Mouse (Mus musculus) cerebellum, postnatal 4 days (tissue): ENCODE results near the gene Wdfy4.
A peak's percentile ranks its signal among the peaks of the same experiment; 100 is the strongest.

Source experiments
- DNase-seq, 2 experiments: peaks; one replicate each; pipeline ENCODE4 v3.0.0; 2022; ENCODE audit warnings: low spot score in 2 of 2, mixed read lengths in 1 of 2

Wdfy4 gene

DNA sequence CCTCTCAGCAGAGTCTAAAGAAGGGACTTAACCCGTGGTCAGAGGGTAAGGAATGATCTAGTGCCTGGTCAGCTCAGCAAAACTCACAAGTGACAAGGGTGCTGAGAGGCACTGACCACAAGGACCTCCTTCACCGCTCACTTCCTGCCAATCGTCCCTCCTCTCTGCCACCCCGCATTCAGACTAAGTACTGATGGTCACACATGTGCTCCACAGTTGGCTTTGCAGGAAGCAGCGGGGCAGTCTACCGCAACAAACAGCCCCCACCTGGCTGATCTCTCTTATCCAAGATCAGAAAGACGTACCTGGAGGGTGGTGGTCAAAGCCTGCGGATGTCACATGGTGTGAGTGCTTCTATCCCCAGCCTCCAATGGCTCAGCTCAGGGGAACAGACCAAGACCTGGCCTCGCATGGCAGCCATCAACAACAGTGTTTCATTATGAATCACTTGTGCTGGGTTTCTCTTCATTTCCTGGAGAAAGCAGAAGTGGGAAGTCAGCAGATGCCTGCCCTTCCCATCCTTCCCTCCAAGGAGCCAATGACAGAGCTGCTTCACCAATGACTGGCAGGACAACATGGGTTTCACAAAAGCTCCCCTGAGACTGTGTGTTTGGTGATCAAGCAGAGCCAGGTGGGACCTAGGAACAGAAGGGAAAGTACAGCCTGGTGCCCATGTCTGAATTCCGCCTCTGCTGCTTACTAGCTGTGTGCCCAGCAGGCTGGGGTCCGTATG lies at the start of gene Wdfy4:
TSS of gene Wdfy4 (minus strand) at position 441 of the 733 bp plus-strand sequence.
- no peak for DNase-seq

DNA sequence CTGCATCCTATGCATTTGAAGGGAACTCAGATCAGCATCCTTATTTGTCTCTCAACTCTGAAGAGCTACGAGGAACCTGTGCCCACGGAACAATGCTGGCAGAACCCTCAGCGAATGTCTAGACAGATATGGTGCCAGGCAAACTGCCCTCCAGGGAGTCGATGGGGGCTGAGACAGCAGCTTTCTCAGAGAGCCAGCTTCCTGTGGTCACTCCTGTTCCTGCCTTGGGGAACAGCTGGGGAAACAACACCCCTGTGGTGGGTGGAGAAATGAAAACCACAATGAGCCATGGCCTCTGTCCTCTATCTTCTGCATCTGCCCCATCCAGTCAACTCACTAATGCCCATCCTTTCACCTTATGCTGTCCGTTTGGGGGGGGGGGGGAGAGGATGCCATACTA lies 46.7 kb upstream of the Wdfy4 start:
- DNase-seq: no peak

DNA sequence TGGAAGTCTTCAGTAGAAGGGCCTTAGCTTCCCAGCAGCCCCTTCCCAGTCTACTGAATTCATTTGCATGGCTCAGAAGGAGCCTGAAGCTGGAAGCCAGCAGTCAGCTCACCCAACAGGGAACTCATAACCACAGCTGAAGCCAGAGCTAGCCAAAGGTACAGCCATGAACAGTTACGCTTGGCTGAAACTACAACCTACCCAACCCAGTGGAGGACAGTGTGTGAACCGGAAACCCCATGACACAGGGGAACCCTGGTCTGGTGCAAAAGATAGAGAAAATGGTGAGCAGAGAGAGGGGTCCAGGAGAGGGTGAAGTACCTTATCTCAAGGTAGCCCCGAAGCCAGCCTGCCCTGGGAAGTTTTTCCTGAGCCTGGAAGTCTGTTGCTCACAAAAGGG lies 46.0 kb upstream of the Wdfy4 start:
- DNase-seq: no peak

DNA sequence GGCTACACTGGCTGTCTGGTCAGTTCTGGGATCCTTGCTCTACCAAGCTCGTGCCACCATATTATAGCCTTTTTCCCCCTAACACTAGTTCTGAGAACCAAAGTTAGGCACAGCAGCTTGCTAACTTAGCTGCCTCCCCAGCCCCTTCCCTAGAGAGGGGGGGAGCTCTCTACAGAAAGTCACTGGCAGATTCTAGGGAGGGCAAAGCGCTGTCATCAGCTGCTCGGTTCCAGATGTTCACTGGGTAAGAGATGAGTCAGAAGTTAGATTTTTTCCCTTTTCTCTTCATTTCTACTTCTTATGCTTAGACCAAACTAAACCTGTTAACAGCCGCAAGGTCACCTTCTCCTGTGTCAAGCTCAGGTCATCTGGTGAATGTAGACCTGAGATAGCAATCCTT lies 45.4 kb upstream of the Wdfy4 start:
- DNase-seq: no peak

DNA sequence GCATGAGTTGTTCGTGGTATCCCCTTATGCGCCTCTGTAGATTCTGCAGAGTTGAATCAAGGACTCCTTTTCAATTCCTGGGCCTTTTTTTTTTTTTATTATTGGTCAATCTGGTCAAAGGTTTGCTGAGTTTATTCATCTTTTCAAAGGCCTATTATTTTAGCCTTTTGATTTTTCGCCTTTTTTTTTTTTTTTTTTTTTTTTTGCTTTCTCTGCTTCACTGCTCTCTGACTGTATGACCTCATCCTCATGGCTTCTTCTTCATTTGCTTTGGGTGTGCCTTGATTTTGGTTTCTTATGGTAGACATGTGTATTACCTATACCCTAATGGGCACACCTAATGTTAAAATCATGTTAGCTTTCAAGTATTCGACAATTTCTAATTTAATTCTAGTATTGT lies 39.9 kb upstream of the Wdfy4 start:
- no peak for DNase-seq

DNA sequence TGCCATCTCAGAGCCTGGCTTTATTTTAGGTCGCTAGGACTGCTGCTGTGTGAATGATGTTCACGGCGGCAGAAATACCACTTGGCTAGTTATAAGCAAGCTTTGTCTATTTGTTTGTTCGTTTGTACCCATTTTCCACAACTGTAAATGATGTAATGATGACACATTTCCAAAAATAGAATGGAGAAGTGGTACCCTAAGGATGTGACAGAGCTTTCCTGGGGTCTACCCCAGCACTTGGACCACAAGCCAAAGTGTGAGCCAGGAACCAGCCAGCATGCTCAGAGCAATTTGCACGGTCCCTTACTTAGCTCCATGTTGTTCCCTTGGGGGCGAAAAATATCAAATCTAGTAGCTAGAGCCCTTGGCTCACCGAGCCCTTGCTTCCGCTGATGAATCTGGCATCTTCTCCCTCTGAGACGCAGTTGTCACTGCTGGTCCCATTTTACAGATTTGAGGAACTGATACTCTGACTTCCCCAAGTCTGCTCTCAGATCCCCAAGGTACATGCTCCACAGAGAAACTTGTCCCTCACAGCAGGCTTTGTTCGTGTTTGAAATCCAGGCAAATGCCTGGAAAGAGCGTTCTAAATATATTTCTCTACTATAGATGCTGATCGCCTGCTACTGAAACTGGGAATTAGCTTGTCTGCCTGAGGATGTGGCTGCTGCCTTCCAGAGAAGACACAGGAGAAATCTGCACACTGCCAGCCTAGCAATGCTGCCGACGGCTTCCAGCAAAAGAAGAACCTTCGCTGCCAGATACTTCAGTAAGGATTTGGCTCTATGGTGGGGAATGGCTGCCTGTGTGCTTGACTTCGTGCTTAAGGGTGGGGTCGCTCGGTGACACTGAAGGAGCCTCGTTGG lies 31.3 kb upstream of the Wdfy4 start:
- no peak for DNase-seq

DNA sequence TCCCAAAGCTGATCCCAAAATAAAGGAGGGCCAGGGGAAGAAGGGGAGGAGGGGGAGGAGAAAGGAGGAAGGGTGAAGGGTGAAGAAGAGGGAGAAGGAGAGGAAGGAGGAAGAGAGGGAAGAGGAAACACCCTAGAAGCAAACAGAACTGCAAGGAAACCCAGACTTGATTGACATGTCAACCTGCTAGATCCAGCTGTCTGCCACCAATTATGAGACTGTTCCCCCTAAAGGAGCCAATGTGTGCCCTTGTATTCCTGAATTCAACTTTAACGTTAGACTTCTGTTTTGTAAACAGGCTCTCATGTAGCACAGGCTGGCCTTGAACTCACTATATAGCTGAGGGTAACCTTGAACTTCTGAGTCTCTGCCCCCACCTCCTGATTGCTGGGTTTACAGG lies 29.9 kb upstream of the Wdfy4 start:
- DNase-seq: no peak

DNA sequence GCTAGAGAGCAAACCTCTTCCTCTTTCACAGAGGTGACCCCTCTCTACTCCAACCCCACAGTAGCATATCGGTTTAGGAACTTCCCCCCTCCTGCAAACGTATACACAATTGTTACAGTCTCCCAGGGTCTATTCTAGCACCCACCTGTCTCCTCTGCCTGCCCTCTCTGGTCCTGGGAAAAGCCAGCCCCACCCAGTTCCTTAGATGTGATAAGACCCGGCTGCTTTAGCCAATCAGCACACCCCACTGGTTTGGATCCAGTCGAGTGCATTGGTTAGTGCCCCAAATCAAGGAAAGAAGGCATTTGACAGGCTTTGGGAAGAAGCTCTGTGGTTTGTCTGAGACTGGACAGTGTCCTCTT lies 29.4 kb upstream of the Wdfy4 start:
- no peak for DNase-seq

DNA sequence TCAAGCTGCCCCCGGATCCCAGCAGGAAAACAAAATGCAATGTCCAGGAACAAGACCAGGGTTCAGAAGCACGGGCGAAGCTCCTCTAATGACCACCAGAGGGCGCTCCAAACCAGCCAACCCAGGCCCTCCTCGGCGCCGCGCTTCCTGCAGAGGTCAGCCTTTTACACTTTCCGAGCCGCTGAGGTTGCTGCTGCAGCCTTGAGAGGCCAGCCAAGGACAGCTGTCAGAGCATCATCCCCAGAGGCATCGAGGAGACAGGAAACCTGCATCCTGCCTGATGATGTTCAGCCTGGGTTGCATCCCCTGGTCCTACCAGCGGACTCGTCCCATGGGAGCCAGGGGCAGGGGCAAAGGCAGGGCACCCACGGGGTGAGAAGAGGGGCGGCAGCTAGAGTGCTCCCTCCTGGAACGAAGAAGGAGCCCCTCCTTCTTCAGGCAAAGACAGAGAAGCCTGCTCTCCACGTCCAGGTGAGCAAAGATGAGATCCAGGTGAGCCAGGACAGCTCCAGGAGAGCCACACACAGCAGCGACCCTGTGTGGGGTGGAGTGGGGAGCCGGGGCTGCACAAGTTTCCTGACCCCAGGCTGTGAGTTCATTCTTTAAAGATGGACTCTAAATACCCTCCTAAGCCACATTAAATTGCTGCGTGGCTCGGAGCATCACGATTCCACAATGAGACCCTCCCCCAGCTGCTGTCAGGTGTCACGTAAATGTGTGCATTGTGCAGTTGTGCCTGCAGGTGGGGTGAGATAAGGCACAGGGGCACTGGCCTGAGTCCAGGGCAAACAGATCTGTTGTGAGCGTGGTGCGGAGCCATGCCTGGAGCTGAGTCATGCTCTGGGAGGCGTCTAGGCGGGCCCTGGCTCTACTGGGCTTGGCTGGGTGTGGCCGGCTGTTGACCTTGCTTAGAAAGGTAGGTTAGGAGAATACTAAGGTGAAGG lies 28.8 kb upstream of the Wdfy4 start, which contains the start of gene Arhgap22:
TSS of gene Arhgap22 (plus strand) at position 204 of the 944 bp plus-strand sequence.
- peak; percentile 91 to 92 for DNase-seq

DNA sequence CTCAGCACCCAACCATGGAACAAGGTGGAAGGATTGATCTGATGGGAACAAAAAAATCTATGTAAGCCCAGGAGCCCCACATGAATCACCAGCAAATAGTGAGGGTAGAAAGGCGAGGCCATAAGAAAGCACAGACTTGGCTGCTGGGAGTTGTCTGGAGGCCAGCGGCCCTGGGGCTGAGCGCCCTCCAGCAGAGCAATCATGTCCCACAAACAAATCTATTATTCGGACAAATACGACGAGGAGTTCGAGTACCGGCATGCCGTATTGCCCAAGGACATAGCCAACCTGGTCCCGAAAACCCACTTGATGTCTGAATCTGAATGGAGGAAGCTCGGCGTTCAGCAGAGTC lies 27.6 kb upstream of the Wdfy4 start:
- DNase-seq: no peak

DNA sequence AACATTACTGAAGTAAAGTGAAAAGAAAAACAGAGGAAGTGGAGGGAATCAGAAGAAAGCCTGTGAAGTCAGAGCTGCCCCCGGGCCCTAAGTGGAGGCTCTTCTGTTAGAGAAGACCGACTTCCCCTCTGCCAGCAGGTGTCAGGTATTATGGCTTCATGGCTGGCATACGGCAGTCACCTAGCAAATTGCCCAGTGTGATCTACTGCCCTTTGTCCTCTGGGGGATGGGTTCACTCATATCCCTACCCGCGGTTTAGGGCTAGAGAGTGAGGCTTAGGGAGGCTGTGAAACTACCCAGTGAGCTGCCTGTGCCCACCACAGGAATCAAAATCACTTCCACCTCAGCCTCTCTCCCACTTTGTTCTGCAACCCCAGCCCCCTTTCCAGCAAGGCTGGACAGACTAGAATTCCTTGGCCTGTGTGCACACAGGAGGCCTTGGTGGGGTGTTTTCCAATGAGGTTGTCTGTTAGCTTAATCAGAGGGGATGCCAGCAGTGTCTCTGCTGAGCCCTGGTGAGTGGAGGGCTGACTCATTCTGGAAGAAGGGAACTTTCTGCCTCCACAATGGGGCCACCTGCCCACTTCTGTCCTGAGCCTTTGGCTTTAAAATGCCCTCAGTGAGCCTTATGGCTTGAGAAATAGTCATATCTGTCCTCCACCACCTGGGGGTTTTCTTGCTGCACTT lies 27.1 kb upstream of the Wdfy4 start:
- DNase-seq: no peak

DNA sequence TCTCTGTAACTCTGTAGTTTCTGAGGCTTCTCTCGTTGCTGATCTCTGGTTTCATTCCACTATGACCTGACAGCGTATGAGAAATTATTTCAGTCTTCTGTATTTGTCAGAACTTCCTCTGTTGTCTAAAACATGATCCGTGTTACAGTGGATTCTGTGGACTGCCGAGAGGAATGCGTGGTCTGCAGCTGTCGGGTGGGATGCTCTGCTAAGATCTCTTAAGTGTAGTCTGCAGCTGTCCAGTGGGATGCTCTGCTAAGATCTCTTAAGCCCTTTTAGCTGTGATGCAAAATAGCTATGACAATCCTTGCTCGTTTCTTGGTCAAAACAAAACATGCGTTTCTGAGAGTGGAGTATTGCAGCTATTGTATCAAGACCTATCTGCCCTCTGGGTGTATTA lies 25.5 kb upstream of the Wdfy4 start:
- no peak for DNase-seq

DNA sequence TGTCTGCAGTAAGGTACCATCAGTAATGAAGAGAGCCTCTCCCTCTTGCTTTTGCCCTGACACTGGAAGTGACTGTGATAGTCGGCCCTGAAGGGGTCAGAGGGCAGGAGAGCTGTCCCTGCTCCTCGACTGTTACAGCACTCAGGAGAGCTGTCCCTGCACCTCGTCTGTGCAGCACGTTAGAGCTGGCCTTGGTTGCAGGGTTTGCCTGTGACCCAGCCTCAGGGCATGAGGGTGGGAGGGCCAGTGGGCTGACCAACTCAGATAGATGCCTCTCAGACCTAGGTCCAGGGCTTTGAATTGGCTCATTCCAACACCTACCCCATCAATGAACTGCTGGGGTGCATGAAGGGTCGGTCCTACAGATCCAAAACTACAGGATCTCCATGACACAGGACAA lies 23.0 kb upstream of the Wdfy4 start:
- no peak for DNase-seq

DNA sequence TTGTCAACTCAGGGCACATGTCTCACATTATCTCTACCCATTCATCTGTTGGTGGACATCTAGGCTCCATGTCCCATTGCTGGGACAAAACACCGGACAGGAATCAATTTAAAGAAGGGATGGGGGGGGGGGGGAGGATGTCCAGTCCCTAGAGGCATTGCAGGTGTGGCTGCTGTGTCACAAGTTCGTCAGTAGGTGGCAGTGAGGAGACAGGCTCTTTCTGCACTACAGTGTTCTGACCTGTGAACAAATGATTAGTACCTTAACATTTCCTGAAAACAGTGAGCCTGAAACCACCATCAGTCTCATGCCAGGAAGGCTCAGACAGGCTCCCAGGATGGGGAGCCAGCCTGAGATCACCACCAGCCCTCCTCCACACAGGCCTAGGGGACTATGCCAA lies 21.7 kb upstream of the Wdfy4 start:
- no peak for DNase-seq

DNA sequence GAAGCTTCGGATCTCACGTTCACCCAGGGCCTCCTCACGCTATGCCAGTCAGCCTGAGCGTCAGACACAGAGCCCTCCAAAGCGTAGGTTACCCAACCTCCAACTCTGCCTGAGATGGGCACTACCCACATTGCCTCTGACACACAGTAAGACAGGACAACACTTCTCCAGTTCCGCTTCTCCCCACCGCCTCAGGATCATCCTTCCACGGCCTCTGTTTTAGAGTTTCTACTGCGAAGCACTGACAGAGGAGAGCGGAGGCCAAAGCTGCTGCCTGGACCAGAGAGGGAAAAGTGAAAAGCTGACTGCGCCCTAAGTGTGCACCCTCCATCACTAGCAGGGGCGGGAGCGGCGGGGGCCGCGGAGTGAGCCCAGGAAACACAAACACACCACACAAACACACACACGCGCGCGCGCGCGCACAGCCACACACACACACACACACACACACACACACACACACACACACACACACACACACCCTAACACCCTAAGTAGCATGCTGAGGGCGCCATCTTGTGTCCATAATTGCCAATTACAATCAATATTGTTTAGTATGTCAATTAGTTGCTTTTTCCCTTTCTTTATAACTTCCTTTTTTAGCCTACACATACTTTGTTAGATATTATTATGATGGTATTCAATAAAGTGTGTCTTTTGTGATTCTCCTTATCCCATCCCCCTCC lies 20.1 kb upstream of the Wdfy4 start:
- DNase-seq: no peak

DNA sequence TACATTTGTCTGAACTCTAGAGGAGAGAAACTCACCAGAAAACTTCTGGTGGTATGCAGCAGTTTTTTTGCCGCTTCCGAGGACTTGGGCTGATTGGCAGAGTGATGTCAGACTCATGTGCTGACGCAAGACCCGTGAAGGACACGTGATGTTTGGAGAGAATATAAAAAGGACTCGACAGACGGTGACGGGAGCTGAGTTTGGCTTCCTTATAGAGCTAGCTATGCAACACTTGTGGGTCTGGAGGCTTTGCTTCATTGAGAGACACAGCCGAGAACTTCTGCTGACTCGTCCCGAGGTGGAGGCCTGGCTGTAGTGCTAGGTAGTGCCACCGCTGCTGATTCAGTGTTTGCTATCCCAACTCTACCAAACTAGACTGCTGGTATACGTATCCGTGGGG lies 18.5 kb upstream of the Wdfy4 start:
- no peak for DNase-seq

DNA sequence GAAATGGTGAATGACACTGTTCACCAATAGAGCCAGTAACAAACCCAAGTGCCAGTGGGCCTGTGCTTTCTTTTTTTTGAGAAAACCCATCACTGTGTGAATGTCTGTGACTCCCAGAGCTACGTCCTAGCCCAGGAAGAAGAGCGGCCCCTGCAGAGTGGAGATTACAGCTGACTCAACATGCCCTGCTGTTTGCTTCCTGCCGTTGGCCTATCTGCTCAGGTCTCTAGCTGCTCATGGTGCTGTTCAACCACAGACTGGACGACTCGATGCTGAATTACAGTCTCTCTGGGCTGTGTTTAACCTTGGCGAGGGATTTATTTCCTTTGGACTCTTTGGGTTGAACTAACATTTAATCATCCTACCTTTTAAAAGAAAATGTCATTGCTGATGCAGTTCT lies 17.6 kb upstream of the Wdfy4 start:
- no peak for DNase-seq

DNA sequence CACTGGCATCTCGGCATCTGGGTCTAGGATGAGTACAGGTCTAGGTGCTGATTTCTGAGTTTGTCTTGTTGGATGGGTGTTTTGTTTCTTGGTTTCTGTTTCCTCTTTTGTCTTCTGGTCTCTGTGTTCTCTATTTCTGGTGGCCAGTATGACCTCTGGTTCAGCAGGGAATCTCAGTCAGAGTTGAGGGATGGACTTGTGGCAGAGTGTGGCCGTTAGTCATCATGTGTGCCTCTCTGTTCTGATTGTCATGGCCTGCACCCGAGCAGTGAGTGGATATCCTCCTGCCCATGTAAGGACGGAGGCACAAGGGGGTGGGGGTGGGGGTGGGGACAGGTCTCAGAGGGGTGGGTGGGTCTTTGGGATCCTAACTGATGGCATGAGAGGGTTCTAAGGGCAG lies 16.9 kb upstream of the Wdfy4 start:
- no peak for DNase-seq

DNA sequence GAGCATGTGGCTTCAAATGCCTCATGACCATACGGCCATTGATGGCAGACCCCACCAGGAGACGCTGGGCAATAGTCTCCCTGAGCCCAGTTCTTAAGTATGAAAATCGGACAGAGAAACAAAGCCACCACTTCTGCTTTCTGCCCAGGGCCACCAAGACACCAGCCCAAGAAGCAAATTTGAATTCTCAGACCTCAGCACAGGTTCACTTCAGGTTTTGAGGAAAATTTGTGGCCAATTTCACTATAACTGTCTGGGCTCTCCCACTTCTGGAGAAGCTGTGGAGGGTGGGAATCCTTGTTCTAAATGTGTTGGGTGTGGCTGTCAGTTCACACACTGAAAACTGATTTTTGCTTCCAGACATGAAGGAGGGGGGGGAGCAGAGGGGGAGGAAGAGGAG lies 8.9 kb upstream of the Wdfy4 start:
- DNase-seq: no peak

DNA sequence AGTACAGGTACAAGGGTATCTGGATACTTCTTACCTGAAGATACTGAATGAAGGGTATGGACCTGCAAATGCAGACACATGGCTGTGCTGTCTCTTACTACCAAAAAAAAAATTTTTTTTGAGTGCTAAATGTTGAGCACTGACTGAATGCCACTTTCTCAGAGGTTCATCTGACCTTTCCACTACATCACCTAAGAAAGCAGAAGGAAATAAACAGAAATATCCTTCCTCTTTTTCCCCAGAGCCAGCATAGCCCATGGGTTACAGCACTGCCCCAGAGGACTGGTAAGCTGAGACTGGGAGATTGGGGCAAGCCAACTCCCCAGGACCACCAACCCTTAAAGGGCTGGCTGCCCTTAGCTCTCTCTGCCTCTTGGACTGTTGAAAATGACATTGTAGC lies 8.5 kb upstream of the Wdfy4 start:
- DNase-seq: no peak

DNA sequence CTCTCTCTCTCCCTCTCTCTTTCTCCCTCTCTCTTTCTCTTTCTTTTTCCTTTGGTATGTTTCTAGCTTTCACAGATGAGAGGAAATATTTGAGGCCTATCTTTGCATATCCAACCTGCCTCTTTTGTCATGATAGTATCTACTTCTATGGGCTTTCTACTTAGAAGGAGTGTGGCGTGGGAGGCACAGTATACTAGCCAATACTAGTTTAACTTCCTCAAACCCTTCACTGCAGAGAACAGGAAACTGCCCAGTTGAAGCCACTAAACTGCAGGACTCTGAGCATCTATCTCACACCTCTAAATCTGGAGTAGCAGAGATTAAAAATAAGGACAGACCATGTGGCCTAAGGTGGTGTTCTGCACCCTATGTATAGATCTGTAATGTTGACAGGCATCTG lies 5.3 kb upstream of the Wdfy4 start:
- DNase-seq: no peak
